Comparison of ENCODE assay signal across 16 mouse cellular contexts in genomic region chr5:142660656-142661434, GRCm38 (mm10). TPM values are rescaled to one million over a fixed set of nuclear protein-coding genes. Genes with fewer than 3 reads are reported as not detected.
"Had no signal": no experiment of that assay in that cellular context is flagged by ENCODE, and none has a peak within 500 bp of the region (broad histone marks: within the 10 kb centered on the region; RNA-seq: fewer than 3 reads in every experiment).

No protein-coding gene starts in this region.

- H3K4me1 ChIP-seq: limb, embryonic 15.5 days; midbrain, embryonic 10.5 days; neural tube, embryonic 15.5 days had no signal

- H3K4me3 ChIP-seq: limb, embryonic 15.5 days; midbrain, embryonic 10.5 days; myocyte; neural tube, embryonic 15.5 days had no signal

- H3K9ac ChIP-seq: limb, embryonic 15.5 days; neural tube, embryonic 15.5 days had no signal

- H3K4me2 ChIP-seq: limb, embryonic 15.5 days; neural tube, embryonic 15.5 days had no signal

- H3K27me3 ChIP-seq: limb, embryonic 15.5 days; neural tube, embryonic 15.5 days had no signal

- DNase-seq: kidney, adult 11 months; kidney, adult 9 months; kidney, postnatal 36 days; lung, adult 18-20 months; midbrain, embryonic 14.5 days; right cerebral cortex, adult 18-20 months; right cerebral cortex, postnatal 4 days; spleen, adult 18-20 months; thymus, adult 2 months; thymus, postnatal 25 days had no signal

- H3K27ac ChIP-seq: kidney, postnatal 0 days; limb, embryonic 15.5 days; midbrain, embryonic 10.5 days; neural tube, embryonic 15.5 days had no signal

- H3K9me3 ChIP-seq: limb, embryonic 15.5 days; midbrain, embryonic 10.5 days; neural tube, embryonic 15.5 days had no signal

- ATAC-seq: hindbrain, embryonic 16.5 days had no signal

RNA-seq across cellular contexts. Expression of gene Slc29a4, which starts 31.5 kb away (rescaled TPM):
- polyA plus RNA-seq: myocyte had no signal

RNA-seq across cellular contexts. Expression of gene Mmd2, which starts 52.2 kb away (rescaled TPM):
- polyA plus RNA-seq: myocyte had no signal
